9 mouse cellular contexts compared by ENCODE assay signal in the genomic region with DNA sequence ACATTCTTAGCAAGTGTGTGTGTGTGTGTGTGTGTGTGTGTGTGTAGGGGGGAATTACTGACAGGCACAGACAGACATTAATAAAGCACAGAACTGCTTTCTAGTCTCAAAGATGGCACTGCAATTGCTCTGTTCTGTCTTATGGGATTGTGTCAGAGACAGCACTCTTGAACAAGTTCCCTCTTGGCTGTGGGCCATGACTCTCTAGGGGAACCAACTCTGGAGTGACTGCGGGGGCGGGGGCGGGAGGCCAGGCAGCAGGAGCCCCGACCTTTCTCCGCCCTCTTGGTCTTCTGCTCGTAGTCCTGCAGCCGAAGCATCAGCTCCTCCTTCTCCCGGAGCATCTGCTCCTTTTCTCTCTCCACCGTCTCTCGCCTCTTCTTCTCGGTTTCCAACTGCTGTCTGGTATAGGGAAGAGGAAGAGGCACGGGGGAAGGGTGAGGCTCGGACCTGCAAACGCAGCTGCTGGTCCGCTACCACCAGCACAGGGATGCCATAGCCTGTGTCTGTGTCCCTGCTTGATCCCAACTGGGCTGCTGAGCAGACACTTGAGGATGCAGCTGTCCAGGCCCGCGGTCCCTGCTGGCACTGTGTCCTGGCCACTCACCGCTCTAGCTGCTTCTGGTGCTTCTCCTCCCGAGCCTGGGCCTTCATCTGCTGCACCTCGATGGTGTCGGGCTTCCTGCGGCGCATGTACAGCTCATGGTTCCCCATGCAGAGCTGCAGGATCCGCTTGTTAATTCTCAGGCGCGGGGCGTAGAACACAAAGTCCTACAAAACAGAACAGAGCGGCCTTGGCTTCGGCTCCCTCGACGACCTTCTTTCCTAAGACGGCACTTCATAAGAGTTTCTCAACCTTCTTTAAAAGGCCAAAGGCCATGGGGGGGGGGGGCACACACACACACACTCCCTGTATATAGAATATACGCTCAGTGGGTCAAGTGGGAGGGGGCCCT. TPM values are rescaled to one million over a fixed set of nuclear protein-coding genes. Genes with fewer than 3 reads are reported as not detected.
DNase-seq lines count a peak whose midpoint lies in the region; ATAC-seq and TF ChIP-seq lines count a peak whose summit lies in the region.
"Had no signal": no experiment of that assay in that cellular context is flagged by ENCODE, and none has a peak within 500 bp of the region (broad histone marks: within the 10 kb centered on the region; RNA-seq: fewer than 3 reads in every experiment).

No protein-coding gene starts in this region.

- H3K4me2 ChIP-seq in kidney, embryonic 16.5 days (replicated peaks; ENCODE audit: low read depth, low read length), result no peak overlapping the region; the same call in 1 of the 2 replicates

- no peaks in the 10 kb centered on the region for H3K27me3 ChIP-seq in testis, adult 2 months (ENCODE audit: control insufficient read depth, insufficient read depth, low read length)
- no peaks in the 10 kb centered on the region for H3K27me3 ChIP-seq in heart, embryonic 10.5 days (ENCODE audit: insufficient read depth, poor library complexity, severe bottlenecking)
- no peaks in the 10 kb centered on the region for H3K27me3 ChIP-seq in kidney, embryonic 16.5 days (ENCODE audit: insufficient read depth, low read length)

- TF ChIP-seq POLR2A in testis, adult 2 months (IDR thresholded peaks at IDR 0.05; ENCODE audit: control insufficient read depth, low read depth, low read length), result no peak

- peak overlapping the region; percentile 5; the same call in 1 of the 2 replicates for H3K27ac ChIP-seq in testis, adult 2 months (ENCODE audit: control insufficient read depth, insufficient read depth, low read depth, low read length)
- H3K27ac ChIP-seq in heart, embryonic 10.5 days, result peak overlapping the region; percentile 65; the same call in 1 of the 2 replicates
- peak overlapping the region; percentile 78 for H3K27ac ChIP-seq in kidney, embryonic 16.5 days (ENCODE audit: low read length)
- H3K27ac ChIP-seq: macrophage had no signal

- ATAC-seq in kidney, embryonic 16.5 days (ENCODE audit: low FRiP score, low TSS enrichment), result no peak
- peak; percentile 25 for ATAC-seq in megakaryocyte progenitor cell, adult 5-6 weeks (replicated peaks; ENCODE audit: poor library complexity)

- 60% methylated on average over 31 of the region's 33 CpGs for WGBS in heart, embryonic 10.5 days
- WGBS in kidney, embryonic 16.5 days, result 56% methylated on average over 32 of the region's 33 CpGs

- H3K4me1 ChIP-seq in testis, adult 2 months (ENCODE audit: control insufficient read depth, insufficient read depth, low read length), result no peaks in the 10 kb centered on the region
- peaks cover 55% of the 10 kb centered on the region for H3K4me1 ChIP-seq in heart, embryonic 10.5 days
- H3K4me1 ChIP-seq in kidney, embryonic 16.5 days (ENCODE audit: insufficient read depth, low read length), result peaks cover 56% of the 10 kb centered on the region

- DNase-seq in cerebellum, postnatal 10 days, result peak; percentile 63 to 74
- no peak for DNase-seq in cerebellum, adult 11 months
- no peak for DNase-seq in testis, postnatal 14 days (ENCODE audit: low spot score)
- peak; percentile 74 for DNase-seq in heart, embryonic 10.5 days (ENCODE audit: low spot score)
- no peak for DNase-seq in embryo, embryonic 11 days

- no peak overlapping the region for H3K9ac ChIP-seq in kidney, embryonic 16.5 days (replicated peaks; ENCODE audit: low read length)

- H3K36me3 ChIP-seq in testis, adult 2 months (ENCODE audit: control insufficient read depth, insufficient read depth, low read length), result no peaks in the 10 kb centered on the region; the same call in 1 of the 2 replicates
- peaks cover 76% of the 10 kb centered on the region for H3K36me3 ChIP-seq in heart, embryonic 10.5 days
- H3K36me3 ChIP-seq in kidney, embryonic 16.5 days (ENCODE audit: insufficient read depth, low read length), result peaks cover 53% of the 10 kb centered on the region

- TF ChIP-seq CTCF in testis, adult 2 months (IDR thresholded peaks at IDR 0.05; ENCODE audit: control insufficient read depth, insufficient read depth, insufficient replicate concordance, low read depth, low read length), result no peak

- H3K9me3 ChIP-seq in heart, embryonic 10.5 days, result no peaks in the 10 kb centered on the region
- H3K9me3 ChIP-seq in kidney, embryonic 16.5 days (ENCODE audit: low read length), result no peaks in the 10 kb centered on the region

- no peak overlapping the region for H3K4me3 ChIP-seq in testis, adult 2 months (ENCODE audit: control insufficient read depth, low read depth, low read length)
- H3K4me3 ChIP-seq in heart, embryonic 10.5 days, result peak overlapping the region; percentile 8
- H3K4me3 ChIP-seq in kidney, embryonic 16.5 days (ENCODE audit: low read length), result no peak overlapping the region

RNA-seq across cellular contexts. Expression of gene Ezr, which starts 40.2 kb away (rescaled TPM):
- polyA plus RNA-seq in testis, adult 2 months (2012; rRNA removed), result 4.5 and 7.8 TPM in 2 replicates
- 121 and 125 TPM in 2 replicates for polyA plus RNA-seq in heart, embryonic 10.5 days (2016; fragmentation: Nextera tagmentation; extraction: Ambion mirVana)
- polyA plus RNA-seq in kidney, embryonic 16.5 days (2015; fragmentation: Nextera tagmentation; extraction: Ambion mirVana), result 240 and 248 TPM in 2 replicates
- 43.8 and 45.3 TPM in 2 replicates for total RNA-seq in megakaryocyte progenitor cell, adult 5-6 weeks (2015)
- total RNA-seq in megakaryocyte progenitor cell, adult 5-6 weeks (2017), result 118 and 129 TPM in 2 replicates

Comparison
In these comparisons a context has a peak if more than half of its experiments do, and no peak if none do; other contexts are left out.
1. DNase-seq: peak in cerebellum, postnatal 10 days (2 of 2) and heart, embryonic 10.5 days (single experiment); none in cerebellum, adult 11 months (single experiment), testis, postnatal 14 days (single experiment) and embryo, embryonic 11 days (single experiment).
2. H3K27ac ChIP-seq: peak in every context shown above with its lines; median percentile 78 in kidney, embryonic 16.5 days; 65 in heart, embryonic 10.5 days; 5 in testis, adult 2 months.
3. RNA of gene Ezr, which starts 40.2 kb away (polyA plus RNA-seq): 240 to 248 TPM in kidney, embryonic 16.5 days and 121 to 125 TPM in heart, embryonic 10.5 days; 4.5 to 7.8 TPM in testis, adult 2 months; every median in the first group is over 10 times any median in the second.